18 mouse cellular contexts compared by ENCODE assay signal in genomic region chr6:146877425-146878045, GRCm38 (mm10). TPM values are rescaled to one million over a fixed set of nuclear protein-coding genes. Genes with fewer than 3 reads are reported as not detected.
A peak's percentile ranks its signal among the peaks of the same experiment; 100 is the strongest.
DNase-seq lines count a peak whose midpoint lies in the region; ATAC-seq lines count a peak whose summit lies in the region.
"Had no signal": no experiment of that assay in that cellular context is flagged by ENCODE, and none has a peak within 500 bp of the region (broad histone marks: within the 10 kb centered on the region; RNA-seq: fewer than 3 reads in every experiment).

No protein-coding gene starts in this region.

- H3K4me1 ChIP-seq in heart, embryonic 14.5 days (ENCODE audit: control insufficient read depth in 2 of 2, insufficient read depth in 2 of 2, low read length in 2 of 2), result peaks cover 8 to 13% of the 10 kb centered on the region in 2 experiments; a peak in 3 of 4 replicates
- peaks cover 2% of the 10 kb centered on the region; the same call in 1 of the 2 replicates for H3K4me1 ChIP-seq in hindbrain, embryonic 12.5 days
- H3K4me1 ChIP-seq in kidney, embryonic 14.5 days (ENCODE audit: control insufficient read depth, insufficient read depth, low read length), result 0 out of 2 replicates have a peak, but pooled peaks cover 3% of the 10 kb centered on the region
- H3K4me1 ChIP-seq: midbrain, embryonic 13.5 days; stomach, embryonic 15.5 days had no signal

- H3K9me3 ChIP-seq in heart, embryonic 14.5 days (ENCODE audit: control insufficient read depth, low read length), result peaks cover 6% of the 10 kb centered on the region
- H3K9me3 ChIP-seq in hindbrain, embryonic 12.5 days (replicated peaks), result no peaks in the 10 kb centered on the region; the same call in 1 of the 2 replicates
- peaks cover 6% of the 10 kb centered on the region; the same call in 1 of the 2 replicates for H3K9me3 ChIP-seq in kidney, embryonic 14.5 days (ENCODE audit: control insufficient read depth, low read length)
- H3K9me3 ChIP-seq: midbrain, embryonic 13.5 days; stomach, embryonic 15.5 days had no signal

- no peak overlapping the region for H3K4me2 ChIP-seq in heart, embryonic 14.5 days (ENCODE audit: low read length)
- no peak overlapping the region for H3K4me2 ChIP-seq in hindbrain, embryonic 12.5 days (replicated peaks)
- H3K4me2 ChIP-seq in kidney, embryonic 14.5 days (replicated peaks; ENCODE audit: low read depth, low read length), result no peak overlapping the region
- H3K4me2 ChIP-seq: midbrain, embryonic 13.5 days; stomach, embryonic 15.5 days had no signal

- H3K36me3 ChIP-seq in heart, embryonic 14.5 days (ENCODE audit: control insufficient read depth, insufficient read depth, low read length), result no peaks in the 10 kb centered on the region
- H3K36me3 ChIP-seq in hindbrain, embryonic 12.5 days, result no peaks in the 10 kb centered on the region
- no peaks in the 10 kb centered on the region for H3K36me3 ChIP-seq in kidney, embryonic 14.5 days (ENCODE audit: control insufficient read depth, insufficient read depth, low read length)
- H3K36me3 ChIP-seq: midbrain, embryonic 13.5 days; stomach, embryonic 15.5 days had no signal

- H3K27me3 ChIP-seq in heart, embryonic 14.5 days (ENCODE audit: control insufficient read depth, insufficient read depth, low read length), result no peaks in the 10 kb centered on the region
- H3K27me3 ChIP-seq in hindbrain, embryonic 12.5 days, result no peaks in the 10 kb centered on the region
- no peaks in the 10 kb centered on the region for H3K27me3 ChIP-seq in kidney, embryonic 14.5 days (ENCODE audit: control insufficient read depth, insufficient read depth, low read length)
- H3K27me3 ChIP-seq: midbrain, embryonic 13.5 days; stomach, embryonic 15.5 days had no signal

- H3K9ac ChIP-seq in heart, embryonic 14.5 days (ENCODE audit: low read length), result no peak overlapping the region
- H3K9ac ChIP-seq in hindbrain, embryonic 12.5 days, result no peak overlapping the region
- H3K9ac ChIP-seq in kidney, embryonic 14.5 days (ENCODE audit: low read depth, low read length), result no peak overlapping the region
- H3K9ac ChIP-seq: midbrain, embryonic 13.5 days; stomach, embryonic 15.5 days had no signal

- DNase-seq in heart, postnatal 4 days, result no peak
- DNase-seq in layer of hippocampus, postnatal 25 days (ENCODE audit: extremely low spot score in 1 of 2, low spot score in 1 of 2), result peak; percentile 17 to 29
- peak; percentile 84 to 91 for DNase-seq in right cerebral cortex, postnatal 10 days (ENCODE audit: low spot score in 2 of 2)
- no peak for DNase-seq in adrenal gland, adult (ENCODE audit: inconsistent age in 2 of 2, low spot score in 1 of 2)
- DNase-seq: kidney, postnatal 36 days; lung, postnatal 14 days had no signal

- H3K27ac ChIP-seq in heart, embryonic 14.5 days (replicated peaks in 1 of 2; ENCODE audit: control insufficient read depth in 1 of 2, insufficient read depth in 1 of 2, low read depth in 2 of 2, low read length in 2 of 2), result peak overlapping the region; percentile 21 to 42; a peak in 3 of 4 replicates
- no peak overlapping the region for H3K27ac ChIP-seq in hindbrain, embryonic 12.5 days
- no peak overlapping the region for H3K27ac ChIP-seq in kidney, embryonic 14.5 days (ENCODE audit: low read depth, low read length)
- H3K27ac ChIP-seq: midbrain, embryonic 13.5 days; stomach, embryonic 15.5 days had no signal

- ATAC-seq in heart, embryonic 14.5 days (ENCODE audit: insufficient number of reproducible peaks, insufficient read depth, low FRiP score, low read depth), result peak; percentile 39; the same call in 1 of the 2 replicates
- peak; percentile 88 for ATAC-seq in frontal cortex, adult (ENCODE audit: low TSS enrichment)
- no peak for ATAC-seq in hindbrain, embryonic 12.5 days (ENCODE audit: low FRiP score)
- no peak for ATAC-seq in kidney, embryonic 14.5 days (ENCODE audit: low FRiP score, low TSS enrichment)
- ATAC-seq: CD4-positive, CD25-positive, alpha-beta regulatory T cell, adult 4 months; midbrain, embryonic 13.5 days had no signal

- 43% methylated on average over 12 of the region's 12 CpGs for WGBS in heart, embryonic 14.5 days
- 89% methylated on average over 12 of the region's 12 CpGs for WGBS in hindbrain, embryonic 12.5 days
- WGBS in kidney, embryonic 14.5 days, result 93% methylated on average over 12 of the region's 12 CpGs

- H3K4me3 ChIP-seq in heart, embryonic 14.5 days (ENCODE audit: control insufficient read depth in 1 of 2, insufficient read depth in 1 of 2, low read depth in 1 of 2, low read length in 2 of 2), result no peak overlapping the region
- no peak overlapping the region for H3K4me3 ChIP-seq in hindbrain, embryonic 12.5 days
- H3K4me3 ChIP-seq in kidney, embryonic 14.5 days (ENCODE audit: low read length), result no peak overlapping the region
- H3K4me3 ChIP-seq: midbrain, embryonic 13.5 days; stomach, embryonic 15.5 days had no signal

RNA-seq across cellular contexts. Expression of gene Ppfibp1, which starts 10.8 kb away (rescaled TPM):
- 50.6 and 62.7 TPM in 2 replicates for polyA plus RNA-seq in heart, embryonic 14.5 days (2014; fragmentation: Nextera tagmentation; extraction: Ambion mirVana)
- total RNA-seq in heart, postnatal 4 days (2021), result 100 to 1,000 TPM in 1 of 2 experiments, 10 to 100 TPM in 1; 95.3 to 106 TPM
- 10 to 100 TPM; 40.9 to 41.7 TPM for total RNA-seq in layer of hippocampus, postnatal 25 days (2021)
- polyA plus RNA-seq in hindbrain, embryonic 12.5 days (2016; fragmentation: Nextera tagmentation; extraction: Ambion mirVana), result 38.6 and 45.6 TPM in 2 replicates
- polyA plus RNA-seq in kidney, embryonic 14.5 days (2014; fragmentation: Nextera tagmentation; extraction: Ambion mirVana), result 34.7 and 80.1 TPM in 2 replicates

RNA-seq across cellular contexts. Expression of gene Smco2, which starts 27.6 kb away (rescaled TPM):
- polyA plus RNA-seq in heart, embryonic 14.5 days (2014; fragmentation: Nextera tagmentation; extraction: Ambion mirVana), result 0.31 TPM in 1 of 2 replicates, not detected in the other
- total RNA-seq in heart, postnatal 4 days (2021), result under 1 TPM; 0.47 to 0.62 TPM
- not detected for total RNA-seq in layer of hippocampus, postnatal 25 days (2021)
- polyA plus RNA-seq in hindbrain, embryonic 12.5 days (2016; fragmentation: Nextera tagmentation; extraction: Ambion mirVana), result not detected in 2 replicates
- not detected in 2 replicates for polyA plus RNA-seq in kidney, embryonic 14.5 days (2014; fragmentation: Nextera tagmentation; extraction: Ambion mirVana)
- total RNA-seq: adrenal gland, adult 18-20 months; common myeloid progenitor, adult 5-6 weeks; gastrocnemius, postnatal 4 days; liver, adult 2 months had no signal
- polyA plus RNA-seq: CD4-positive, CD25-positive, alpha-beta regulatory T cell, adult 4 months; midbrain, embryonic 13.5 days; neural tube, embryonic 11.5 days; stomach, embryonic 15.5 days had no signal

Comparison
In these comparisons a context has a peak if more than half of its experiments do, and no peak if none do; other contexts are left out.
1. ATAC-seq: peak in heart, embryonic 14.5 days (single experiment) and frontal cortex, adult (single experiment); none in hindbrain, embryonic 12.5 days (single experiment) and kidney, embryonic 14.5 days (single experiment).
2. H3K27ac ChIP-seq: peak in heart, embryonic 14.5 days (2 of 2); none in hindbrain, embryonic 12.5 days (single experiment) and kidney, embryonic 14.5 days (single experiment).
3. DNase-seq: peak in layer of hippocampus, postnatal 25 days (2 of 2) and right cerebral cortex, postnatal 10 days (2 of 2); none in heart, postnatal 4 days (single experiment) and adrenal gland, adult (0 of 2).